Mouse (Mus musculus) testis, adult 2 months (tissue): ENCODE results near the gene Ncln.

Experiments used
- CTCF ChIP-seq: fragments of 200-500 bp; IDR thresholded peaks from 2 replicates; pipeline ENCODE4 v1.5.1; 2012; ENCODE audit warnings: low read depth, mild to moderate bottlenecking, inconsistent platforms, low read length, moderate library complexity; ENCODE audit not compliant: control insufficient read depth, insufficient read depth, insufficient replicate concordance
- POLR2A ChIP-seq: fragments of 200-500 bp; IDR thresholded peaks from 2 replicates; pipeline ENCODE4 v1.6.1; 2012; ENCODE audit warnings: low read depth, mild to moderate bottlenecking, inconsistent platforms, low read length, moderate library complexity; ENCODE audit not compliant: control insufficient read depth

DNA sequence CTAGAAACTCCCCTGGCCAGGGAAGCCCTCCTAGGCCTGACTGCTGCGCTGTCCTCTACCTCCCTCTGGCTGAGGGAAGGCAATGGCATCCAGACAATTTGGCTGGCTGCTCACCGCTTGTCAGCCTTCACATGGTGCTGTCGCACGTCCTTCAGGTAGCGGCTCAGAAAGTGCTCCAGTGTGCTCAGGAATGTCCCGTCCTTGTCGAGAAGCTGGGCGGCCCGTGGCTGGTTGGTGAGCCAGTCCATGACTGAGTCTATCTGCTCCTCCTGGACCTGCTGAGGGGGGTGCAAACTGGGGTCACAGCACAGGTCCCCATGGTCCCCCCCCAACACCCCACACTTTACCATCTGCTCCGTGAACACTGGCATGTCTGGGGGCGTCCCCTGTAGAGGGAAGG lies 8.1 kb downstream of the Ncln start:
- TF ChIP-seq CTCF (no peak), POLR2A (no peak)
